In the genomic region with DNA sequence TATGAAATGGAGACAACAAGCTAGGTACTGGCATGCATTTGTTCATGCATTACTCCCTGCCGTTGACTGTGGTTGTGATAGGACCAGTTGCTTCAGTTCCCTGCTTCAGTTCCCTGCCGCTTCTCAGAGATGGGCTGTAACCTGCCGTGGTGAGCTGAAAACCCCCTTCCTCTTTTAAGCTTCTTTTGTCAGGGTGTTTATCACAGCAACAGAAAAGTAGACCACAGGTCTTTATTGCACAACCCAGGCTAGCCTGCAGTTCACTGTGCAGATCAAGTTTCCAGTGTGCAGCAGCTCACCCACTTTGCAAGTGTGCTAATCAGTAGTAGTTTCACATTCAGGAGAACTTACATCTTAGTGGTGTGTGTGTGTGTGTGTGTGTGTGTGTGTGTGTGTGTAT, we compare ENCODE assay signal across 25 mouse cellular contexts. TPM values are rescaled to one million over a fixed set of nuclear protein-coding genes. Genes with fewer than 3 reads are reported as not detected.
A peak's percentile ranks its signal among the peaks of the same experiment; 100 is the strongest.
DNase-seq lines count a peak whose midpoint lies in the region; ATAC-seq lines count a peak whose summit lies in the region.
"Had no signal": no experiment of that assay in that cellular context is flagged by ENCODE, and none has a peak within 500 bp of the region (broad histone marks: within the 10 kb centered on the region; RNA-seq: fewer than 3 reads in every experiment).

No protein-coding gene starts in this region.

- no peaks in the 10 kb centered on the region for H3K9me3 ChIP-seq in liver, embryonic 11.5 days (ENCODE audit: control insufficient read depth, low read length)
- H3K9me3 ChIP-seq in liver, embryonic 16.5 days (replicated peaks; ENCODE audit: control insufficient read depth, low read length), result no peaks in the 10 kb centered on the region
- H3K9me3 ChIP-seq in forebrain, embryonic 13.5 days (replicated peaks), result no peaks in the 10 kb centered on the region
- H3K9me3 ChIP-seq: embryonic facial prominence, embryonic 15.5 days; hindbrain, embryonic 10.5 days; liver, embryonic 15.5 days; neural tube, embryonic 15.5 days had no signal

- DNase-seq in liver (peak; percentile 4), MEL-GATA-1-ER (ENCODE audit: extremely low read depth, low read depth) (peak; percentile 5)
- DNase-seq in liver, embryonic 11.5 days (ENCODE audit: low spot score), result no peak
- no peak for DNase-seq in spleen, postnatal 4 days (ENCODE audit: low spot score in 2 of 2)
- DNase-seq: adrenal gland, adult 8-10 months; cerebellum, adult 11-12 months; cerebellum, postnatal 14 days; embryo, embryonic 11 days; gastrocnemius, postnatal 10 days; heart, adult 11 months; kidney, adult 9 months; kidney, postnatal 14 days had no signal

- 57% methylated on average over 3 of the region's 3 CpGs for WGBS in liver, embryonic 11.5 days
- WGBS in liver, embryonic 16.5 days (ENCODE audit: insufficient replicate concordance), result 38% methylated on average over 3 of the region's 3 CpGs
- WGBS in forebrain, embryonic 13.5 days, result 75% methylated on average over 3 of the region's 3 CpGs

- no peaks in the 10 kb centered on the region for H3K27me3 ChIP-seq in liver, embryonic 11.5 days (replicated peaks; ENCODE audit: control insufficient read depth, insufficient read depth, low read length)
- H3K27me3 ChIP-seq in liver, embryonic 16.5 days (ENCODE audit: control insufficient read depth, insufficient read depth, low read depth, low read length), result no peaks in the 10 kb centered on the region
- peaks cover 2% of the 10 kb centered on the region for H3K27me3 ChIP-seq in forebrain, embryonic 13.5 days
- H3K27me3 ChIP-seq: embryonic facial prominence, embryonic 15.5 days; neural tube, embryonic 15.5 days had no signal

- H3K4me3 ChIP-seq in liver, embryonic 11.5 days (ENCODE audit: low read depth, low read length), result no peak overlapping the region
- no peak overlapping the region for H3K4me3 ChIP-seq in liver, embryonic 16.5 days (ENCODE audit: low read depth, low read length)
- H3K4me3 ChIP-seq in forebrain, embryonic 13.5 days, result no peak overlapping the region
- H3K4me3 ChIP-seq: embryonic facial prominence, embryonic 15.5 days; hindbrain, embryonic 10.5 days; liver, embryonic 15.5 days; neural tube, embryonic 15.5 days had no signal

- no peaks in the 10 kb centered on the region for H3K36me3 ChIP-seq in liver, embryonic 11.5 days (ENCODE audit: control insufficient read depth, insufficient read depth, low read length)
- H3K36me3 ChIP-seq in liver, embryonic 16.5 days (ENCODE audit: control insufficient read depth, insufficient read depth), result no peaks in the 10 kb centered on the region
- no peaks in the 10 kb centered on the region for H3K36me3 ChIP-seq in forebrain, embryonic 13.5 days (ENCODE audit: poor library complexity, severe bottlenecking)
- H3K36me3 ChIP-seq: embryonic facial prominence, embryonic 15.5 days; hindbrain, embryonic 10.5 days; liver, embryonic 15.5 days; neural tube, embryonic 15.5 days had no signal

- H3K27ac ChIP-seq in liver, embryonic 11.5 days (ENCODE audit: low read depth, low read length), result no peak overlapping the region
- H3K27ac ChIP-seq in liver, embryonic 16.5 days (ENCODE audit: low read length), result no peak overlapping the region
- no peak overlapping the region for H3K27ac ChIP-seq in forebrain, embryonic 13.5 days
- H3K27ac ChIP-seq: embryonic facial prominence, embryonic 15.5 days; hindbrain, embryonic 10.5 days; hindbrain, postnatal 0 days; liver, embryonic 15.5 days; neural tube, embryonic 15.5 days had no signal

- 0 out of 2 replicates have a peak, but pooled peaks cover 3% of the 10 kb centered on the region for H3K4me1 ChIP-seq in liver, embryonic 11.5 days (replicated peaks; ENCODE audit: control insufficient read depth, insufficient read depth, low read length)
- no peaks in the 10 kb centered on the region for H3K4me1 ChIP-seq in liver, embryonic 16.5 days (ENCODE audit: control insufficient read depth, low read depth, low read length)
- H3K4me1 ChIP-seq in forebrain, embryonic 13.5 days, result peaks cover 21% of the 10 kb centered on the region
- H3K4me1 ChIP-seq: liver, embryonic 15.5 days had no signal

- H3K9ac ChIP-seq in liver, embryonic 11.5 days (ENCODE audit: low read depth, low read length), result no peak overlapping the region
- H3K9ac ChIP-seq in liver, embryonic 16.5 days (ENCODE audit: low read depth, low read length), result no peak overlapping the region
- H3K9ac ChIP-seq in forebrain, embryonic 13.5 days, result no peak overlapping the region
- H3K9ac ChIP-seq: embryonic facial prominence, embryonic 15.5 days; liver, embryonic 15.5 days; neural tube, embryonic 15.5 days had no signal

- no peak for ATAC-seq in liver, embryonic 11.5 days (replicated peaks; ENCODE audit: low FRiP score)
- ATAC-seq in liver, embryonic 16.5 days (ENCODE audit: low read depth), result 0 out of 2 replicates have a peak, but pooled peaks have one; percentile 37
- peak; percentile 39; the same call in 1 of the 2 replicates for ATAC-seq in neutrophil, adult 5-6 weeks (ENCODE audit: extremely low read depth, insufficient number of reproducible peaks, low FRiP score, poor library complexity, severe bottlenecking)
- no peak for ATAC-seq in forebrain, embryonic 13.5 days
- ATAC-seq: forebrain, embryonic 16.5 days; hindbrain, postnatal 0 days; intestine, embryonic 16.5 days; lung, postnatal 0 days; midbrain, embryonic 16.5 days had no signal

- no peak overlapping the region for H3K4me2 ChIP-seq in liver, embryonic 11.5 days
- no peak overlapping the region for H3K4me2 ChIP-seq in liver, embryonic 16.5 days (ENCODE audit: low read depth, low read length)
- H3K4me2 ChIP-seq in forebrain, embryonic 13.5 days, result no peak overlapping the region
- H3K4me2 ChIP-seq: embryonic facial prominence, embryonic 15.5 days; heart, embryonic 11.5 days; liver, embryonic 15.5 days; neural tube, embryonic 15.5 days had no signal

RNA-seq across cellular contexts. Expression of gene Mylk, which starts 8.0 kb away (rescaled TPM):
- polyA plus RNA-seq in liver, embryonic 11.5 days (2014; fragmentation: Nextera tagmentation; extraction: Ambion mirVana), result 3.9 and 4.4 TPM in 2 replicates
- 4.2 and 6.9 TPM in 2 replicates for polyA plus RNA-seq in liver, embryonic 16.5 days (2015; fragmentation: Nextera tagmentation; extraction: Ambion mirVana)
- 14.5 and 16.3 TPM in 2 replicates for total RNA-seq in neutrophil, adult 5-6 weeks (2017)
- 3.7 TPM in 2 replicates for polyA plus RNA-seq in forebrain, embryonic 13.5 days (2015; fragmentation: Nextera tagmentation; extraction: Ambion mirVana)

Comparison
In these comparisons a context has a peak if more than half of its experiments do, and no peak if none do; other contexts are left out.
1. DNase-seq: peak in liver (single experiment) and MEL-GATA-1-ER (single experiment); none in liver, embryonic 11.5 days (single experiment) and spleen, postnatal 4 days (0 of 2).
2. ATAC-seq: peak in liver, embryonic 16.5 days (single experiment) and neutrophil, adult 5-6 weeks (single experiment); none in liver, embryonic 11.5 days (single experiment) and forebrain, embryonic 13.5 days (single experiment).